Mouse (Mus musculus) CH12.LX (cell line): Measurements from ENCODE around the gene Mphosph10.

Experiments
- CTCF ChIP-seq, 2 experiments: IDR thresholded peaks in 1 of 2; conservative IDR thresholded peaks in 1 of 2; 2 replicates each; pipeline ENCODE4 v1.5.1; 2011 to 2012; ENCODE audit warnings: low read depth in 2 of 2, low read length in 2 of 2, improper control_type of control experiment in 1 of 2, inconsistent platforms in 1 of 2, mild to moderate bottlenecking in 1 of 2, moderate library complexity in 1 of 2
- HCFC1 ChIP-seq: IDR thresholded peaks from 2 replicates; pipeline ENCODE4 v1.6.1; 2012; ENCODE audit warnings: low read depth, mild to moderate bottlenecking, inconsistent platforms, low read length, improper control_type of control experiment
- NRF1 ChIP-seq: IDR thresholded peaks from 2 replicates; pipeline ENCODE4 v1.6.1; 2014; ENCODE audit warnings: low read depth, mild to moderate bottlenecking, inconsistent platforms, low read length, improper control_type of control experiment, moderate library complexity
- POLR2AphosphoS2 ChIP-seq: IDR thresholded peaks from 2 replicates; pipeline ENCODE4 v1.6.1; 2011; ENCODE audit warnings: low read depth, low read length, improper control_type of control experiment
- SIN3A ChIP-seq: IDR thresholded peaks from 2 replicates; pipeline ENCODE4 v1.6.1; 2012; ENCODE audit warnings: low read length, improper control_type of control experiment, inconsistent platforms
- TCF12 ChIP-seq: IDR thresholded peaks from 2 replicates; pipeline ENCODE4 v1.6.1; 2014; ENCODE audit warnings: low read depth, mild to moderate bottlenecking, inconsistent platforms, low read length, improper control_type of control experiment
- ZC3H11A ChIP-seq: IDR thresholded peaks from 2 replicates; pipeline ENCODE4 v1.6.1; 2012; ENCODE audit warnings: low read depth, mild to moderate bottlenecking, inconsistent platforms, low read length, improper control_type of control experiment
- ZNF384 ChIP-seq: IDR thresholded peaks from 2 replicates; pipeline ENCODE4 v1.6.1; 2012; ENCODE audit warnings: low read depth, low read length, improper control_type of control experiment, inconsistent platforms

DNA sequence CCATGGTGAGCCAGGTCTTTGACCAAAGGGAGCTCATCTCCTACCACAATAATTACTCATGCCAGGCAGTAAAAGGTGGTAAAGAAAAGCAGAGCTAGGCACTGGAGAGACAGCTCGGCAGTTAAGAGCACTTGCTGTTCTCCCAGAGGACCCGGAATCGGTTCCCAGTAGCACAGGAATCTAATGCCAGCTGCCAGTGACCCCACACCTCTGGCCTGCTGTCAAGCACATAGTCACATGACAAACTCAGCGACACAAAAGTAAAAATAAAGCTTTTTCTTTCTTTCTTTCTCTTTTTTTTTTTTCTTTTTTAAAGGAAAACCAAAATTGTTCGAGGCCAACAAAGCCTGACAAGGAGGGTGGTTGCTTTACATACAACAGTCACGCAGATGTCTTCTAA, 22.2 kb downstream of the Mphosph10 start:
- TF ChIP-seq CTCF (conservative IDR thresholded peaks at IDR 0.05 in 1 of 2, IDR thresholded peaks at IDR 0.05 in 1 of 2; ENCODE audit: low read depth in 2 of 2, low read length in 2 of 2): no peak
- no peak for TF ChIP-seq HCFC1
- TF ChIP-seq NRF1: no peak
- no peak for TF ChIP-seq SIN3A
- no peak for TF ChIP-seq TCF12
- TF ChIP-seq POLR2AphosphoS2: no peak
- TF ChIP-seq ZNF384: no peak
- no peak for TF ChIP-seq ZC3H11A
